Mouse (Mus musculus) kidney, embryonic 14.5 days (tissue): Measurements from ENCODE around the gene Stfa2l1. TPM values are rescaled to one million over a fixed set of nuclear protein-coding genes. Genes with fewer than 3 reads are reported as not detected.
"Not testable (repeated sequence)": the region's sequence is repeated elsewhere in the genome, so short reads cannot be mapped to it uniquely, and the experiment has no call there.

Experiments used
- ATAC-seq: fragments of 200-750 bp; cut with Nextera tagmentation; 2 replicates; pipeline ENCODE4 v1.8.0; 2017; ENCODE audit warnings: moderate number of reproducible peaks, mild to moderate bottlenecking, moderate TSS enrichment, moderate library complexity; ENCODE audit not compliant: low FRiP score, low TSS enrichment
- H3K27ac ChIP-seq: fragments of 300-500 bp; sonication (generic); 2 replicates; pipeline ENCODE4 v1.5.1; 2014; ENCODE audit warnings: low read depth, mild to moderate bottlenecking, low read length, moderate library complexity, mixed read lengths
- H3K27me3 ChIP-seq: fragments of 300-500 bp; sonication (generic); 2 replicates; pipeline ENCODE4 v1.6.1; 2014; ENCODE audit warnings: mild to moderate bottlenecking, low read length; ENCODE audit not compliant: control insufficient read depth, insufficient read depth
- H3K36me3 ChIP-seq: fragments of 300-500 bp; sonication (generic); 2 replicates; pipeline ENCODE4 v1.6.1; 2014; ENCODE audit warnings: low read length, mixed read lengths; ENCODE audit not compliant: control insufficient read depth, insufficient read depth
- H3K4me1 ChIP-seq: fragments of 300-500 bp; sonication (generic); 2 replicates; pipeline ENCODE4 v1.6.1; 2014; ENCODE audit warnings: low read length, mixed read lengths; ENCODE audit not compliant: control insufficient read depth, insufficient read depth
- H3K4me2 ChIP-seq: fragments of 300-500 bp; sonication (generic); replicated peaks from 2 replicates; pipeline ENCODE4 v1.6.1; 2014; ENCODE audit warnings: low read depth, mild to moderate bottlenecking, low read length
- H3K4me3 ChIP-seq: fragments of 300-500 bp; sonication (generic); 2 replicates; pipeline ENCODE4 v1.5.1; 2014; ENCODE audit warnings: mild to moderate bottlenecking, low read length
- H3K9ac ChIP-seq: fragments of 300-500 bp; sonication (generic); 2 replicates; pipeline ENCODE4 v1.6.1; 2014; ENCODE audit warnings: low read depth, mild to moderate bottlenecking, low read length, moderate library complexity
- H3K9me3 ChIP-seq: fragments of 300-500 bp; sonication (generic); 2 replicates; pipeline ENCODE4 v1.6.1; 2016; ENCODE audit warnings: low read length; ENCODE audit not compliant: control insufficient read depth
- WGBS: fragments of 180-500 bp; shearing (Covaris S2); extraction: QIAGEN DNeasy Blood & Tissue Kit; methylation state at CpG from one replicate; pipeline ENCODE4 v1.1.7; 2014; 5-methylcytosine and 5-hydroxymethylcytosine counted together
- polyA plus RNA-seq: library from polyadenylated mRNA; unstranded; fragments of >200 nt; fragmentation: Nextera tagmentation; extraction: Ambion mirVana; gene quantifications from 2 replicates; pipeline ENCODE4 v1.2.1, GENCODE M21; 2014

Gene Stfa2l1
- polyA plus RNA-seq, 1 experiment from 2014 or later = not detected

DNA sequence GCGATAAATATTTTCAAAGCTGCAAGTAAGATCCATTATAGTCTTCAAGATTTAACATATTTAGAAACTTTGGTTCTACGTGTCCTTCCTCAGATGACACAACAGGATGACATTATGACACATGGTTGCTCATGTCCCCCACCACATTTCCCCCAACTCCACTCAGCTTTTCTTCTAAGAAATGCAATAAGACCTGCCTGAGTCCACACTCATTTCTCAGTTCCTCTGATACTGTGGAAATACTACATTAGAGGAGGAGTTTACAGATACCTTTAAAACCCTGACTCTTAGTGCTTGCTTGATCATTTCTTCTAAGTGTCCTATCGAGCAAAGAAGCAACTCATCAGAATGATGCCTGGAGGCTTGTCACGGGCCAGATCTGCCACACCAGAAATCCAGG, 27.3 kb downstream of the Stfa2l1 start, which contains the start of gene Gm5483:
Gene Gm5483 (plus strand): TSS at position 301 of the 400 bp plus-strand sequence.
- not testable (repeated sequence) for H3K9ac ChIP-seq, H3K27ac ChIP-seq, H3K4me2 ChIP-seq, H3K4me3 ChIP-seq, H3K4me1 ChIP-seq, ATAC-seq, H3K36me3 ChIP-seq, H3K9me3 ChIP-seq, H3K27me3 ChIP-seq
- 86% methylated on average over 4 of the region's 4 CpGs for WGBS

DNA sequence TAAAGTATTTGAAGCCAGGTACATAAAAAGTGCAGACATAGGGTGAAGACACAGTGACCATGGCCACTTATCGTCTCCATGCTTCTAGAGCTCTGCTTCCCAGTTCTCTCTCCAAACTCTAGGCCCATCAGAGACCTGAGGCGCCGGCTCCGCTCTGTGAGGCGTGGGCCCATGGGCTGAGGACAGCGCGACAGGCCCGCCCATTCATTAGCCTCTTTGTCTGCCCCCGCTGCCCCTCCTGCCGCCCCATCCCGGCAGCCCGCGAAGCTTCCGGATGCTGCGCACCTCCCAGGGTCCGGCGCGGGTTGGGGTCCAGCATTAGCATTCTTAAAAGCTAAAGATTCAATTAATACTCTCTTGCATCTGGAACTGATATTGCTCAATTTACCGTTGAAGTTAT, 42.6 kb downstream of the Stfa2l1 start:
- H3K27ac ChIP-seq = no peak overlapping the region
- H3K36me3 ChIP-seq = no peaks in the 10 kb centered on the region
- H3K4me1 ChIP-seq = no peaks in the 10 kb centered on the region
- 56% methylated on average over 19 of the region's 19 CpGs for WGBS
- no peak overlapping the region for H3K4me3 ChIP-seq
- H3K4me2 ChIP-seq = no peak overlapping the region
- no peak overlapping the region for H3K9ac ChIP-seq
- H3K27me3 ChIP-seq = no peaks in the 10 kb centered on the region
- ATAC-seq = no peak
- no peaks in the 10 kb centered on the region for H3K9me3 ChIP-seq

DNA sequence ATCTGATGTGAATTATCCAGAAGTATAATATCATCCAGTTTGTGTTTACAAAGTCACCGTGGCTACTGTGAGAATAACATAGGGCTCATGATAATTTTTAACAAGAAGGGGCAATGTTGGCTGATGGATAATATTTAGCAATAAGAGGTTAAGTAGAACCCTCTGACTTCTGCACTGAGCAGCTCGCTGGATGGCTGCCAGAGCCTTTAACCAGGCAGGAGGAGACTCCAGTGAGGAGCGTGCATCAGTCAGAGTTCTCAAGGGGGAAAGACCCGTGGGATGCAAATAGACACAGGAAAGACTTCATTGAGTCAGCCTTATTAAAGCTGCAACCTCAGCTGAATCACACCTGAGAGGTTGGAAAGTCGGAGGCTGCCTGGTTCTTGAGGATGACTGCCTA, 47.2 kb downstream of the Stfa2l1 start:
- H3K9me3 ChIP-seq = no peaks in the 10 kb centered on the region
- H3K9ac ChIP-seq = no peak overlapping the region
- no peak overlapping the region for H3K4me2 ChIP-seq
- no peak overlapping the region for H3K4me3 ChIP-seq
- H3K36me3 ChIP-seq = no peaks in the 10 kb centered on the region
- H3K27me3 ChIP-seq = no peaks in the 10 kb centered on the region
- ATAC-seq = no peak
- WGBS = 74% methylated on average over 5 of the region's 5 CpGs
- H3K4me1 ChIP-seq = no peaks in the 10 kb centered on the region
- no peak overlapping the region for H3K27ac ChIP-seq

DNA sequence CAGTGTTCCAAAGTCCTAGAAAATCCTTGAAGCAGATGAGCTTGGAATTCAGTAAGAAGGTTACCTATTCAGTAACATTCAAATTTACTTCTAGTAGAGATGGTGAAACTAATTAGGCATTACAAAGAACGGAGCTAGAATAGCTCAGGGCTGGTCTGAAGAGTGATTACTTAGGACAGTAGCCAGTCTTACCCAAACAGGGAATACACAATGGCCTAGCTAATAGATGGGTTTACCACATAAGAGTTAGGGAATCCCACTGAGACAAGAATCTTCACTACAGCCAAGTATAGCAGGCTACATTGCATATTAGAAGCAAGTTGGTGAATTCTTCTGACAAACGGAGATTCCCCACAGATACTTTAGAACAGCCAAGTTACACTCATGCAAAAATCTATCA, 49.1 kb downstream of the Stfa2l1 start:
- not testable (repeated sequence) for H3K36me3 ChIP-seq, H3K4me3 ChIP-seq, H3K4me1 ChIP-seq, H3K27me3 ChIP-seq, H3K9me3 ChIP-seq, H3K27ac ChIP-seq, ATAC-seq, H3K4me2 ChIP-seq, H3K9ac ChIP-seq
- 33% methylated on average over 2 of the region's 2 CpGs for WGBS

DNA sequence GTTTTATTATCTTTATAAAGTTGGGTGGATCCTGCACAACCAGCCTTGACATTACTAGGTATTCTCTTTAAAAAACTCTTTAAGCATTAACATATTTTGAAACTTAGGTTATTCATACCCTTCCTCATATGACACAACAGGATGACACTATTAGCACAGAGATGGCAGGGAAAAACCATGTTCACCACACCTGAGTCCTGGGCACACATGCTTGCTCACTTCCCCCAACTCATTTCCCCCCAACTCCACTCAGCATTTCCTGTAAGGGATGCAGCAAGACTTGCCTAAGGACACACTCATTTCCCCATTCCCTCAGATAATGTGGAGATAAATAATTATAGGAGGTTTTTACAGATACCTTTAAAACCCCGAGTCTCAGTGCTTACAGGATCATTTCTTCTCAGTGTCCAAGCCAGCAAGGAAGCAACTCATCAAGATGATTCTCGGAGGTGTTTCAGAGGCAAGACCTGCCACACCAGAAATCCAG, 53.4 kb downstream of the Stfa2l1 start, which contains the start of gene Gm5416:
Gene Gm5416 (plus strand): TSS at position 437 of the 487 bp plus-strand sequence.
- Histone ChIP-seq H3K4me1 (no peaks in the 10 kb centered on the region), H3K27me3 (no peaks in the 10 kb centered on the region), H3K9ac (no peak within 1 kb of the TSS), H3K36me3 (no peaks in the 10 kb centered on the region), H3K4me2 (no peak within 1 kb of the TSS), H3K9me3 (no peaks in the 10 kb centered on the region), H3K27ac (no peak within 1 kb of the TSS), H3K4me3 (no peak within 1 kb of the TSS)
- no peak for ATAC-seq
- WGBS = 79% methylated on average over 2 of the region's 2 CpGs

Other genes starting within 250 kb of the Stfa2l1 start
- gene Parp9, start 218.3 kb upstream of the Stfa2l1 start, polyA plus RNA-seq = 1.8 and 3.2 TPM in 2 replicates
- gene Dtx3l, start 217.7 kb upstream of the Stfa2l1 start, polyA plus RNA-seq = 1.7 and 3.2 TPM in 2 replicates
- gene Kpna1, start 178.1 kb upstream of the Stfa2l1 start, polyA plus RNA-seq = 25.1 and 44.6 TPM in 2 replicates
- 8.6 and 9.6 TPM in 2 replicates for gene Wdr5b, start 115.6 kb upstream of the Stfa2l1 start, polyA plus RNA-seq
- 283 and 349 TPM in 2 replicates for gene Fam162a, start 85.2 kb upstream of the Stfa2l1 start, polyA plus RNA-seq
- gene Ccdc58, start 85.1 kb upstream of the Stfa2l1 start, polyA plus RNA-seq = 99.3 and 115 TPM in 2 replicates
- gene Csta1, start 25.6 kb upstream of the Stfa2l1 start, polyA plus RNA-seq = 0.13 TPM in 1 of 2 replicates, not detected in the other
- not detected in 2 replicates for gene Gm5483, start 27.4 kb downstream of the Stfa2l1 start, polyA plus RNA-seq
- not detected in 2 replicates for gene Gm5416, start 53.6 kb downstream of the Stfa2l1 start, polyA plus RNA-seq
- not detected in 2 replicates for gene 2010005H15Rik, start 64.7 kb downstream of the Stfa2l1 start, polyA plus RNA-seq
- 0.91 and 1.5 TPM in 2 replicates for gene Stfa1, start 120.1 kb downstream of the Stfa2l1 start, polyA plus RNA-seq
- gene BC117090, start 177.5 kb downstream of the Stfa2l1 start, polyA plus RNA-seq = not detected in 2 replicates
- not detected in 2 replicates for gene BC100530, start 210.9 kb downstream of the Stfa2l1 start, polyA plus RNA-seq